Mouse (Mus musculus): ENCODE measurements around the gene Acad8.

DNA sequence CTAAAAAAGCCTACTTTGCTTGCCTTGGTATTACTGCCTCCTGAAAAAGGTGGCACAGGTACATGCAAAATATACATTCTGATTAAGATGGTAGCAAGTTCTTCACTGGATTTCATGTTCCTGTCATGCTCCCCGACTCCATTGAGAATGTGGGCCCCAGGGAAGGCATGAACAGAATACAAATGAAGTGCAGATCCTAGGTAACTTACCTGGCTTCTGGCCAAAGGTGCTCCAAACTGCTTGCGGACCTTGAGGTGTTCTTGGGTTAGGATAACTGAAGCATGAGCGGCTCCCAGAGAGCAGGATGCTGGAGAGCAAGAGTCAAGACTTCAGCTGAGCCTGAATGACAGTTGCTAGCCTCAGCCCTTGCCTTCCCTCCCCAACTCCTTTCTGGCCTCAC is 20.6 kb downstream of the Acad8 start:
- TF ChIP-seq POLR2A (IDR thresholded peaks at IDR 0.05; ENCODE audit: insufficient read depth, low read depth, low read length) (no peak), CTCF (IDR thresholded peaks at IDR 0.05; ENCODE audit: insufficient read depth, low read depth, low read length) (no peak)

All from olfactory bulb, adult 2 months (tissue).